Mouse (Mus musculus): ENCODE measurements around the gene Tom1l2. TPM values are rescaled to one million over a fixed set of nuclear protein-coding genes. Genes with fewer than 3 reads are reported as not detected.
A peak's percentile ranks its signal among the peaks of the same experiment; 100 is the strongest.

Tom1l2 gene
- polyA plus RNA-seq (2015; fragmentation: Nextera tagmentation; extraction: Ambion mirVana) = 27.8 and 29.5 TPM in 2 replicates

GRCm38 (mm10) chr11:60352559-60353411 lies at the start of gene Tom1l2, which contains the start of gene Drc3:
Gene Tom1l2, minus strand, starts transcription at chr11:60352905.
Gene Drc3, plus strand, starts transcription at chr11:60353329.
- H3K4me3 ChIP-seq = peak within 1 kb of the TSS; percentile 79
- peak within 1 kb of the TSS; percentile 58 for H3K27ac ChIP-seq
- under 1% methylated on average over 57 of the region's 57 CpGs for WGBS
- H3K4me1 ChIP-seq = peaks cover 15% of the 10 kb centered on the region
- peak within 1 kb of the TSS; percentile 83 for H3K9ac ChIP-seq
- no peaks in the 10 kb centered on the region for H3K36me3 ChIP-seq
- no peaks in the 10 kb centered on the region for H3K27me3 ChIP-seq
- H3K4me2 ChIP-seq = peak within 1 kb of the TSS; percentile 86
- peak; percentile 100 for ATAC-seq (ENCODE audit: insufficient number of reproducible peaks, insufficient read depth, low FRiP score, low TSS enrichment, low read depth)
- H3K9me3 ChIP-seq = no peaks in the 10 kb centered on the region

GRCm38 (mm10) chr11:60397172-60397571 lies 44.5 kb upstream of the Tom1l2 start:
- Histone ChIP-seq H3K4me1 (no peaks in the 10 kb centered on the region), H3K27me3 (no peaks in the 10 kb centered on the region), H3K36me3 (peaks cover 28% of the 10 kb centered on the region), H3K4me2 (no peak overlapping the region), H3K4me3 (no peak overlapping the region), H3K9me3 (no peaks in the 10 kb centered on the region), H3K9ac (no peak overlapping the region), H3K27ac (no peak overlapping the region)
- ATAC-seq (ENCODE audit: insufficient number of reproducible peaks, insufficient read depth, low FRiP score, low TSS enrichment, low read depth) = no peak
- 90% methylated on average over 2 of the region's 2 CpGs for WGBS

- H3K4me1 ChIP-seq = no peaks in the 10 kb centered on the region
- 59% methylated on average over 6 of the region's 6 CpGs for WGBS
- no peak overlapping the region for H3K4me3 ChIP-seq
- peak; percentile 76; the same call in 1 of the 2 replicates for ATAC-seq (ENCODE audit: insufficient number of reproducible peaks, insufficient read depth, low FRiP score, low TSS enrichment, low read depth)
- H3K27me3 ChIP-seq = no peaks in the 10 kb centered on the region
- H3K36me3 ChIP-seq = peaks cover 21% of the 10 kb centered on the region
- no peak overlapping the region for H3K9ac ChIP-seq
- H3K4me2 ChIP-seq = no peak overlapping the region
- no peak overlapping the region for H3K27ac ChIP-seq
- no peaks in the 10 kb centered on the region for H3K9me3 ChIP-seq
These were observed 43.8 kb upstream of the Tom1l2 start for GRCm38 (mm10) chr11:60396546-60396945.

GRCm38 (mm10) chr11:60391346-60391745 lies 38.6 kb upstream of the Tom1l2 start:
- no peak overlapping the region for H3K4me3 ChIP-seq
- H3K36me3 ChIP-seq = no peaks in the 10 kb centered on the region; the same call in 1 of the 2 replicates
- no peak overlapping the region for H3K27ac ChIP-seq
- ATAC-seq (ENCODE audit: insufficient number of reproducible peaks, insufficient read depth, low FRiP score, low TSS enrichment, low read depth) = no peak
- no peak overlapping the region for H3K9ac ChIP-seq
- no peak overlapping the region for H3K4me2 ChIP-seq
- H3K4me1 ChIP-seq = peaks cover 3% of the 10 kb centered on the region; the same call in 1 of the 2 replicates
- WGBS = 78% methylated on average over 6 of the region's 6 CpGs
- no peaks in the 10 kb centered on the region for H3K27me3 ChIP-seq
- H3K9me3 ChIP-seq = no peaks in the 10 kb centered on the region

GRCm38 (mm10) chr11:60387944-60388343 lies 35.2 kb upstream of the Tom1l2 start:
- Histone ChIP-seq H3K4me2 (no peak overlapping the region), H3K27me3 (peaks cover 4% of the 10 kb centered on the region; the same call in 1 of the 2 replicates), H3K9me3 (no peaks in the 10 kb centered on the region), H3K27ac (no peak overlapping the region), H3K9ac (no peak overlapping the region), H3K36me3 (no peaks in the 10 kb centered on the region), H3K4me1 (peaks cover 17% of the 10 kb centered on the region), H3K4me3 (no peak overlapping the region)
- 93% methylated on average over 2 of the region's 2 CpGs for WGBS
- no peak for ATAC-seq (ENCODE audit: insufficient number of reproducible peaks, insufficient read depth, low FRiP score, low TSS enrichment, low read depth)

GRCm38 (mm10) chr11:60385946-60386345 lies 33.2 kb upstream of the Tom1l2 start:
- H3K9me3 ChIP-seq = no peaks in the 10 kb centered on the region
- no peak overlapping the region for H3K4me3 ChIP-seq
- H3K4me2 ChIP-seq = no peak overlapping the region
- H3K27me3 ChIP-seq = peaks cover 4% of the 10 kb centered on the region; the same call in 1 of the 2 replicates
- no peaks in the 10 kb centered on the region for H3K36me3 ChIP-seq
- 78% methylated on average over 5 of the region's 5 CpGs for WGBS
- ATAC-seq (ENCODE audit: insufficient number of reproducible peaks, insufficient read depth, low FRiP score, low TSS enrichment, low read depth) = no peak
- H3K9ac ChIP-seq = no peak overlapping the region
- H3K27ac ChIP-seq = no peak overlapping the region
- H3K4me1 ChIP-seq = peaks cover 17% of the 10 kb centered on the region

- peak overlapping the region; percentile 48 for H3K4me2 ChIP-seq
- peaks cover 4% of the 10 kb centered on the region; the same call in 1 of the 2 replicates for H3K27me3 ChIP-seq
- no peak for ATAC-seq (ENCODE audit: insufficient number of reproducible peaks, insufficient read depth, low FRiP score, low TSS enrichment, low read depth)
- peak overlapping the region; percentile 49; the same call in 1 of the 2 replicates for H3K9ac ChIP-seq
- H3K4me3 ChIP-seq = peak overlapping the region; percentile 9; the same call in 1 of the 2 replicates
- no peak overlapping the region for H3K27ac ChIP-seq
- WGBS = 7% methylated on average over 16 of the region's 16 CpGs
- no peaks in the 10 kb centered on the region for H3K9me3 ChIP-seq
- peaks cover 17% of the 10 kb centered on the region for H3K4me1 ChIP-seq
- H3K36me3 ChIP-seq = no peaks in the 10 kb centered on the region
These were observed 32.2 kb upstream of the Tom1l2 start for GRCm38 (mm10) chr11:60384762-60385421.

GRCm38 (mm10) chr11:60383518-60383917 lies 30.8 kb upstream of the Tom1l2 start:
- 90% methylated on average over 6 of the region's 6 CpGs for WGBS
- no peak overlapping the region for H3K9ac ChIP-seq
- H3K4me2 ChIP-seq = no peak overlapping the region

GRCm38 (mm10) chr11:60374481-60374880 lies 21.8 kb upstream of the Tom1l2 start:
- Histone ChIP-seq H3K27ac (no peak overlapping the region), H3K36me3 (no peaks in the 10 kb centered on the region), H3K27me3 (no peaks in the 10 kb centered on the region), H3K4me2 (no peak overlapping the region), H3K4me3 (no peak overlapping the region), H3K4me1 (no peaks in the 10 kb centered on the region), H3K9ac (no peak overlapping the region), H3K9me3 (no peaks in the 10 kb centered on the region)
- no peak for ATAC-seq (ENCODE audit: insufficient number of reproducible peaks, insufficient read depth, low FRiP score, low TSS enrichment, low read depth)
- 68% methylated on average over 6 of the region's 6 CpGs for WGBS

More at GRCm38 (mm10) chr11:60383518-60383917, 30.8 kb upstream of the Tom1l2 start:
- Histone ChIP-seq H3K36me3 (no peaks in the 10 kb centered on the region), H3K27ac (no peak overlapping the region), H3K9me3 (no peaks in the 10 kb centered on the region), H3K4me3 (no peak overlapping the region), H3K27me3 (peaks cover 4% of the 10 kb centered on the region; the same call in 1 of the 2 replicates), H3K4me1 (peaks cover 14% of the 10 kb centered on the region)
- ATAC-seq (ENCODE audit: insufficient number of reproducible peaks, insufficient read depth, low FRiP score, low TSS enrichment, low read depth) = no peak

GRCm38 (mm10) chr11:60370431-60370830 lies 17.7 kb upstream of the Tom1l2 start:
- Histone ChIP-seq H3K4me2 (no peak overlapping the region), H3K27ac (no peak overlapping the region), H3K27me3 (no peaks in the 10 kb centered on the region), H3K4me1 (peaks cover 17% of the 10 kb centered on the region), H3K36me3 (no peaks in the 10 kb centered on the region), H3K9ac (no peak overlapping the region), H3K9me3 (no peaks in the 10 kb centered on the region), H3K4me3 (no peak overlapping the region)
- ATAC-seq (ENCODE audit: insufficient number of reproducible peaks, insufficient read depth, low FRiP score, low TSS enrichment, low read depth) = no peak
- 86% methylated on average over 13 of the region's 13 CpGs for WGBS

GRCm38 (mm10) chr11:60369448-60369847 lies 16.7 kb upstream of the Tom1l2 start:
- ATAC-seq (ENCODE audit: insufficient number of reproducible peaks, insufficient read depth, low FRiP score, low TSS enrichment, low read depth) = no peak

More at GRCm38 (mm10) chr11:60369448-60369847, 16.7 kb upstream of the Tom1l2 start:
- Histone ChIP-seq H3K9ac (no peak overlapping the region), H3K4me2 (no peak overlapping the region), H3K4me1 (peaks cover 22% of the 10 kb centered on the region), H3K27me3 (no peaks in the 10 kb centered on the region), H3K36me3 (no peaks in the 10 kb centered on the region), H3K4me3 (no peak overlapping the region), H3K9me3 (no peaks in the 10 kb centered on the region), H3K27ac (no peak overlapping the region; the same call in 1 of the 2 replicates)
- 57% methylated on average over 4 of the region's 4 CpGs for WGBS

Data from embryonic facial prominence, embryonic 13.5 days (tissue).